Mouse (Mus musculus) small intestine, adult 2 months (tissue): ENCODE data around the gene Ppp2r5e. TPM values are rescaled to one million over a fixed set of nuclear protein-coding genes. Genes with fewer than 3 reads are reported as not detected.
A peak's percentile ranks its signal among the peaks of the same experiment; 100 is the strongest.

Source experiments
- H3K27ac ChIP-seq: fragments of 200-500 bp; 2 replicates; pipeline ENCODE4 v1.5.1; 2012; ENCODE audit warnings: low read depth, low read length, control low read depth, inconsistent platforms; ENCODE audit not compliant: insufficient read depth
- H3K27me3 ChIP-seq: fragments of 200-500 bp; 2 replicates; pipeline ENCODE4 v1.6.1; 2012; ENCODE audit warnings: mild to moderate bottlenecking, moderate library complexity, low read length, inconsistent platforms; ENCODE audit not compliant: control insufficient read depth, insufficient read depth
- H3K36me3 ChIP-seq: fragments of 200-500 bp; 2 replicates; pipeline ENCODE4 v1.6.1; 2012; ENCODE audit warnings: mild to moderate bottlenecking, low read length, control low read depth, inconsistent platforms; ENCODE audit not compliant: control insufficient read depth, insufficient read depth
- H3K4me1 ChIP-seq: fragments of 200-500 bp; 2 replicates; pipeline ENCODE4 v1.6.1; 2012; ENCODE audit warnings: low read length, inconsistent platforms, mixed read lengths; ENCODE audit not compliant: control insufficient read depth, insufficient read depth, insufficient read length
- H3K4me3 ChIP-seq: fragments of 200-500 bp; 2 replicates; pipeline ENCODE4 v1.5.1; 2012; ENCODE audit warnings: low read depth, mild to moderate bottlenecking, control low read depth, inconsistent platforms, low read length, moderate library complexity
- CTCF ChIP-seq: fragments of 200-500 bp; IDR thresholded peaks from 2 replicates; pipeline ENCODE4 v1.5.1; 2012; ENCODE audit warnings: low read depth, mild to moderate bottlenecking, control low read depth, inconsistent platforms, low read length, moderate library complexity, mixed read lengths; ENCODE audit not compliant: insufficient replicate concordance, insufficient read length; ENCODE audit errors: extremely low read depth
- POLR2A ChIP-seq: fragments of 200-500 bp; IDR thresholded peaks from 2 replicates; pipeline ENCODE4 v1.6.1; 2012; ENCODE audit warnings: low read depth, mild to moderate bottlenecking, control low read depth, inconsistent platforms, low read length, moderate library complexity
- WGBS: fragments of 180-500 bp; shearing (Covaris S2); methylation state at CpG from one replicate; pipeline ENCODE4 v1.1.7; 2018; 5-methylcytosine and 5-hydroxymethylcytosine counted together
- polyA plus RNA-seq: library from polyadenylated mRNA; depleted of rRNA; stranded (reverse); fragments of >200 nt; gene quantifications from 2 replicates; pipeline ENCODE4 v1.2.3, GENCODE M21; 2012

The Ppp2r5e gene
- polyA plus RNA-seq, 1 experiment: 14.2 TPM

GRCm38 (mm10) chr12:75539228-75539627 is 56.8 kb downstream of the Ppp2r5e start:
- WGBS: 31% methylated on average over 3 of the region's 3 CpGs
- TF ChIP-seq POLR2A (no peak), CTCF (no peak)
- Histone ChIP-seq H3K27me3 (no peaks in the 10 kb centered on the region), H3K4me1 (peaks cover 14% of the 10 kb centered on the region; the same call in 1 of the 2 replicates), H3K4me3 (no peak overlapping the region), H3K36me3 (no peaks in the 10 kb centered on the region), H3K27ac (no peak overlapping the region)

GRCm38 (mm10) chr12:75537673-75538423 is 58.2 kb downstream of the Ppp2r5e start:
- Histone ChIP-seq H3K4me3 (no peak overlapping the region), H3K27ac (no peak overlapping the region), H3K27me3 (no peaks in the 10 kb centered on the region), H3K4me1 (peaks cover 12% of the 10 kb centered on the region; the same call in 1 of the 2 replicates), H3K36me3 (no peaks in the 10 kb centered on the region)
- WGBS: 72% methylated on average over 6 of the region's 6 CpGs
- TF ChIP-seq POLR2A: no peak
- no peak for TF ChIP-seq CTCF

GRCm38 (mm10) chr12:75537019-75537672 is 58.9 kb downstream of the Ppp2r5e start:
- Histone ChIP-seq H3K27me3 (no peaks in the 10 kb centered on the region), H3K4me1 (peaks cover 12% of the 10 kb centered on the region; the same call in 1 of the 2 replicates), H3K4me3 (no peak overlapping the region), H3K36me3 (no peaks in the 10 kb centered on the region), H3K27ac (peak overlapping the region; percentile 4; the same call in 1 of the 2 replicates)
- WGBS: 29% methylated on average over 7 of the region's 7 CpGs
- TF ChIP-seq POLR2A (no peak), CTCF (no peak)

- Histone ChIP-seq H3K36me3 (no peaks in the 10 kb centered on the region), H3K27me3 (no peaks in the 10 kb centered on the region), H3K4me3 (no peak overlapping the region), H3K4me1 (peaks cover 14% of the 10 kb centered on the region; the same call in 1 of the 2 replicates), H3K27ac (peak overlapping the region; percentile 4; the same call in 1 of the 2 replicates)
- 77% methylated on average over 7 of the region's 7 CpGs for WGBS
- TF ChIP-seq POLR2A (no peak), CTCF (no peak)
Observed at GRCm38 (mm10) chr12:75536566-75536965, 59.5 kb downstream of the Ppp2r5e start.

- TF ChIP-seq POLR2A: no peak
- no peak for TF ChIP-seq CTCF
- no peaks in the 10 kb centered on the region for H3K27me3 ChIP-seq
- H3K27ac ChIP-seq: no peak overlapping the region
- H3K4me1 ChIP-seq: peaks cover 23% of the 10 kb centered on the region
- H3K36me3 ChIP-seq: no peaks in the 10 kb centered on the region
- no peak overlapping the region for H3K4me3 ChIP-seq
Observed at GRCm38 (mm10) chr12:75533145-75533544, 62.9 kb downstream of the Ppp2r5e start.

- WGBS: 22% methylated on average over 2 of the region's 2 CpGs
- no peaks in the 10 kb centered on the region for H3K27me3 ChIP-seq
- peaks cover 17% of the 10 kb centered on the region for H3K4me1 ChIP-seq
- TF ChIP-seq POLR2A (no peak), CTCF (no peak)
- H3K27ac ChIP-seq: no peak overlapping the region
- no peaks in the 10 kb centered on the region for H3K36me3 ChIP-seq
- H3K4me3 ChIP-seq: no peak overlapping the region
Observed at GRCm38 (mm10) chr12:75531895-75532294, 64.2 kb downstream of the Ppp2r5e start.
